Mouse (Mus musculus): ENCODE data around the gene Tpcn2. TPM values are rescaled to one million over a fixed set of nuclear protein-coding genes. Genes with fewer than 3 reads are reported as not detected.

The Tpcn2 gene
- polyA plus RNA-seq, 1 experiment from 2014 or later: 3.2 TPM

DNA sequence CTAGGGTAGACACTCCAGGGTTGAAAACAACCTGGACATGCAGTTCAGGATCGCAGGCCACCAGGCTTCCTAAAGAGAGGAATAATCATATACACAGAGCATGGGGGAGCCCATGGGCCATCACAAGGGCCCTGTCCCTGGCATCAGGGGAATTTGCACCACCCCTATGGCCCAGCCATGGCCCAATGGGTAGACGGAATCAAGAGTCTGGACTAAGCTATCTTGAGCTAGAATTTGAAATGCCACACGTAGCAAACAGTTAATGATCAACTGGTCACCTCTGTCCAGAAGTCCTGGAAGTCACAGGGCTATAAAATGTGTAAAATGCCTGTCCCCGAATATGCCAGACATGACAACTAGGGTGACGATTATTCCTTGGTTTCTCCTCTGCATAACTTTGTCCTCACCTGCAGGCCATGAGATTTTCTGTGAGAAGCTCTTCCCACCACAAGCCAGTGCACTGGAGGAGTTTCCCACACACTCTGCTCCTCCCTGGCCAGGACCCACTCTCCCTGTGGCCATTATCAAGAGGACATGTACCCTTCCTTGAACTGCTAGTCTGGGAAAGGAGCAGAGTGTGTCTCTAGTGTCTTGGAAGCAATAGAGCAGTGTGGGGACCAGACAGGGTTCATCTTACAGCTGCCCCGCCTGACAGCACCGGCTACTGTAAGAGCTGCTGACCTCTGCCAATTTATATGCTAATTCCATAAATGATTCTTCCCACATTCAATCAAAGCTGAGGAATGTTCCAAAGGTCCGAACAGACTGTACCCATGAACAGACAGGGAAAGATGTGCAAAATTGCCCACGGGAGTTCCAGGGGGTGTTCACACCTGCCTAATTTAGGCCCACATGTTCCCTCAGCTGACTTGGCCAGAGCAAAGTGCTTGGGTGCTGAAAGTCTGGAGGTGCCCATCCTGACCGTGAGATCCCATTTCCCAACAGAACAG, 48.7 kb downstream of the Tpcn2 start:
- WGBS: 80% methylated on average over 10 of the region's 10 CpGs
- Histone ChIP-seq H3K36me3 (no peaks in the 10 kb centered on the region), H3K4me2 (no peak overlapping the region), H3K9ac (replicated peaks) (no peak overlapping the region), H3K9me3 (replicated peaks) (no peaks in the 10 kb centered on the region), H3K27me3 (replicated peaks) (no peaks in the 10 kb centered on the region), H3K27ac (replicated peaks) (no peak overlapping the region), H3K4me1 (peaks cover 11% of the 10 kb centered on the region), H3K4me3 (replicated peaks) (no peak overlapping the region)
- ATAC-seq (ENCODE audit: low FRiP score): no peak

DNA sequence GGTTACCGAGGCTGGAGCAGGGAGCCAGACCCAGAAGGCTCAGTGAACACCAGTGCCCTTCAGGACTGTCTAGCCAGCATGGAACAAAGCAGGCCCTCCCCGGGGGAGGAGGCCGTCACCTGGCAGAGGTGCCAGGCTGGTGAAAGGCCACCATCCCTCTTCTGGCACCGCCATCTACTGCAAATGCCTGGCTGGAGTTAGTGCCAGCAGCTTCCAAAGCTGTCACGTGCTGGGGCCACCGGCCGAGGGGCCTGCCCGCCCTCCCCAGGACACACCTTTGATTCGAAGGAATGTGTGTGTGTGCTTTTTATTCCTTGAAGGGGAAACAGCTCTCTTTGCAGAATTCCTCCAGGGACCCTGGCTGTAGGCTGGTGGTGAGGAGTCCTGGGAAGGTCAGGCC, 52.2 kb downstream of the Tpcn2 start:
- 81% methylated on average over 9 of the region's 9 CpGs for WGBS
- no peak overlapping the region for H3K4me2 ChIP-seq
- no peaks in the 10 kb centered on the region for H3K9me3 ChIP-seq (replicated peaks)
- H3K27me3 ChIP-seq (replicated peaks): no peaks in the 10 kb centered on the region
- no peak for ATAC-seq (ENCODE audit: low FRiP score)
- H3K9ac ChIP-seq (replicated peaks): no peak overlapping the region
- no peaks in the 10 kb centered on the region for H3K36me3 ChIP-seq
- no peak overlapping the region for H3K27ac ChIP-seq (replicated peaks)
- H3K4me3 ChIP-seq (replicated peaks): no peak overlapping the region
- H3K4me1 ChIP-seq: no peaks in the 10 kb centered on the region

DNA sequence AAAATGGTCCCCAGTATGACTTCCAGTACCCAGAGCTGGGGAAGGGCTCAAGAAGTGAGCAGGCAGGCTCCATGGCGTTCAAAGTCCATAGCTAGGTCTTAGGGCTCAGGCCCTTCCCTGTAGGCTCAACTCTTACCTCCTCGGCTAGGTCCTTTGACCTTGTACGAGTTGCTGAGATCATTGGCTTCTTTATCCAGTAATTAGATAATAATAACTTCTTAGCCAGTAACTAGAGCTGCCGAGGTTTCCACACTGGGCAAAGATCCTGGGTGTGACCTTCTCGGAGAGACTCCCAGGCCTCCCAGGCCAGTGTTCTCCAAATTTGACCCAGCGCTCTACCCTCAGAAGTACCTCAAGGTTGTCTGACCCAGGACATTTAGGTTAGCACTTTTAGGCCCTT, 57.2 kb downstream of the Tpcn2 start:
- no peak overlapping the region for H3K4me2 ChIP-seq
- H3K4me3 ChIP-seq (replicated peaks): no peak overlapping the region
- WGBS: 95% methylated on average over 6 of the region's 6 CpGs

DNA sequence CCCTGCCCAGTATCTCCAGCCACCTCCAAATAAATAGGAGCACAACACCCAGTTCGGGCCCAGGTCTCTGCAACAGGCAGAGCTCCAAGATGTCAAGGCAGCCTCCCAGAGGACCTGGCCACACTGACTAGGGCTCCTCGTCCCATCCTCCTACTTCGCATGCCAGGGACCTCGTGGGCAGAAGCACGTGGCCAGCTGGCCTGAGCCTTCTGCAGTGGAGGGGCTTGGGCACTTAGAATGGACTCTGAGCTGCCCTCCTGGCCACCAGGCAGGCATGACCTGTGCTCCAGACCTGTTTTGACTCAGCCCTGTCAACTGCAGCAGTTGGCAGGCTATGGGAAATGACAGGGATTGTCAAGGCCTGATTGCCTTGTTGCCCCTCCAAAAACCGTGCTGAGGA, 58.2 kb downstream of the Tpcn2 start:
- ATAC-seq (ENCODE audit: low FRiP score): no peak
- WGBS: 85% methylated on average over 6 of the region's 6 CpGs
- no peaks in the 10 kb centered on the region for H3K9me3 ChIP-seq (replicated peaks)

More for the DNA sequence above, 57.2 kb downstream of the Tpcn2 start:
- H3K36me3 ChIP-seq: no peaks in the 10 kb centered on the region
- no peak overlapping the region for H3K9ac ChIP-seq (replicated peaks)
- no peaks in the 10 kb centered on the region for H3K4me1 ChIP-seq
- no peaks in the 10 kb centered on the region for H3K9me3 ChIP-seq (replicated peaks)
- H3K27ac ChIP-seq (replicated peaks): no peak overlapping the region
- H3K27me3 ChIP-seq (replicated peaks): no peaks in the 10 kb centered on the region
- ATAC-seq (ENCODE audit: low FRiP score): no peak

DNA sequence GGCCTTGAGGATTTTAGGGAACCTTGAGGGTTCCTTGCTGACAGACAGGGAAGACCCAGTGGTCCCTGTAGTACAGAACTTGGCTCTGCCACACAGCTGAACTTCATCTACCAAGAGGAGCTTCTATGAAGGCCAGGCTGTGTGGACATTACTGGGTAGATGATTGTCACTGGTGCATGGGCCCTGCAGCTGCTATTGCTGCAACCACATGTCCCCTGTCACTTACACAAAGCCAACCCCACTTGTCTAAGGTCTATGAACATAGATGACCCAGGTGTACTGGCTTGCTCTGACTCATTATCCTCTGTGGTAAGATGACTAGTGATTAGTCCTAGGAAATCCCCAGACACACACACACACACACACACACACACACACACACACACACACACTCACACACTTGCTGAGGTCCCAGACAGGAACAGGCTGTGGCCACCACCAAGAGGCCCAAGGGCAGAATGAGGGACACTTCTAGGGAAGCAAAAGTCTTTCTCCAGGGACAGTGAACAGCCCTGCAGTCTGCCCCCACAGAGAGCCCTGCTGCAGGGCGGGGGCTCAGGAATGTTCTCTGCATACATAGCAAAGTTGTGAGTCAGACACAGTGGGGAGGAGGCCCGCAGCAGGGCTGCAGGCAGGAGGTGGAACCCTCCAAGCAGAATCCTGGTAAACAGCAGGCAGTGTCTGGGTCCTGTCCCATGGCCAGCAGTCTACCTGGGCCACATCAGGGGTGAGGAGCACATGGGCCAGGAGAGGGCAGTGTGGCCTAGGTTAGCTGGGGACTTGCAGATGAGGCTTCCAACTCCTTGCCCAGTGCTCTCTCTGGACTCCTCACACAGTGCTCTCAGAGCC, 61.7 kb downstream of the Tpcn2 start:
- WGBS: 57% methylated on average over 2 of the region's 2 CpGs

More for the DNA sequence above, 58.2 kb downstream of the Tpcn2 start:
- Histone ChIP-seq H3K9ac (replicated peaks) (no peak overlapping the region), H3K4me2 (no peak overlapping the region), H3K36me3 (no peaks in the 10 kb centered on the region), H3K27ac (replicated peaks) (no peak overlapping the region), H3K4me3 (replicated peaks) (no peak overlapping the region), H3K27me3 (replicated peaks) (no peaks in the 10 kb centered on the region), H3K4me1 (no peaks in the 10 kb centered on the region)

DNA sequence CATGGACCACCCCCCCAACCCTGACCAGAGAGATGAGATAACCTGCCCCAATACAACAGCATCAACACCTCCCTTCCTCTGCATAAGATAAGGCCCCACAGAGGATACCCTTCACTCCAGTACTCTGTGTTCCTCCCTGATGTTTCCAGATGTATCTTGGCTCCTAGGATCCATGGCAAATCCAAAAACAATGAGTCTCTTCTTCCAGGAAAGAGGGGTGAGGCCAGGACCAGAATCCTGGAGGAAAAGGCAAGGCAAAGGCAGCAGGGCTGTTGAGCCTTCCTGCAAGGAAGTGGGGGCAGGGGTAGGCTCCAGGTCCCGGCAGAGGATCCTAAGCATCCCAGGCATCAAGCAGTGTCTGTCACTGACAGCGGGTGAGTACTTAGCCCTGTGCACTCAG, 62.5 kb downstream of the Tpcn2 start:
- 76% methylated on average over 2 of the region's 2 CpGs for WGBS
- H3K4me3 ChIP-seq (replicated peaks): no peak overlapping the region

More for the DNA sequence above, 61.7 kb downstream of the Tpcn2 start:
- H3K27me3 ChIP-seq (replicated peaks): no peaks in the 10 kb centered on the region
- H3K36me3 ChIP-seq: no peaks in the 10 kb centered on the region
- ATAC-seq (ENCODE audit: low FRiP score): no peak
- H3K9me3 ChIP-seq (replicated peaks): no peaks in the 10 kb centered on the region
- H3K9ac ChIP-seq (replicated peaks): no peak overlapping the region
- no peak overlapping the region for H3K27ac ChIP-seq (replicated peaks)
- no peaks in the 10 kb centered on the region for H3K4me1 ChIP-seq
- no peak overlapping the region for H3K4me3 ChIP-seq (replicated peaks)
- no peak overlapping the region for H3K4me2 ChIP-seq

DNA sequence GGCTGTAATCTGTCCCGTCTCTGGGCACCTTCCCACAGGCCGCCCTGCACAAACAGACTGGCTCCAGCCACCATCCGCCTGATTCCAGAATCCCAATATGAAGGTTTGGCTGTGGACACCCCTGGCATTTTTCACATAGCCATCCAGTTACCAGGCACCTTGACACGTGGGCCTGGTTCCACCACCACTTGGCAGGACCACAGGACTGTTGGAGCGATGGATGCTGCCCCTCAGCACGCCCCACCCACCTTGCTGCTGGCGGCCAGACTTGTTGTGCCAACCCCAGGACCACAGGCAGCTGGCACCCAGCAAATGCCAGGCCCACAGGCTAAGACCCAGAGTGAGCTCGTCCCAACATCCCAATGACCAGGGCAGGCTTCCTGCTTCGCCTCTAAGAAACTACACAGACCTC, 64.4 kb downstream of the Tpcn2 start:
- no peaks in the 10 kb centered on the region for H3K36me3 ChIP-seq
- H3K4me3 ChIP-seq (replicated peaks): no peak overlapping the region
- no peak overlapping the region for H3K27ac ChIP-seq (replicated peaks)
- WGBS: 79% methylated on average over 9 of the region's 9 CpGs
- no peaks in the 10 kb centered on the region for H3K4me1 ChIP-seq
- H3K9me3 ChIP-seq (replicated peaks): no peaks in the 10 kb centered on the region
- no peaks in the 10 kb centered on the region; the same call in 1 of the 2 replicates for H3K27me3 ChIP-seq (replicated peaks)
- no peak overlapping the region for H3K4me2 ChIP-seq
- no peak for ATAC-seq (ENCODE audit: low FRiP score)
- no peak overlapping the region for H3K9ac ChIP-seq (replicated peaks)

More for the DNA sequence above, 62.5 kb downstream of the Tpcn2 start:
- no peak overlapping the region for H3K4me2 ChIP-seq
- ATAC-seq (ENCODE audit: low FRiP score): no peak
- no peaks in the 10 kb centered on the region for H3K9me3 ChIP-seq (replicated peaks)
- no peak overlapping the region for H3K9ac ChIP-seq (replicated peaks)
- H3K27me3 ChIP-seq (replicated peaks): no peaks in the 10 kb centered on the region
- no peaks in the 10 kb centered on the region for H3K4me1 ChIP-seq
- no peak overlapping the region for H3K27ac ChIP-seq (replicated peaks)
- H3K36me3 ChIP-seq: no peaks in the 10 kb centered on the region

DNA sequence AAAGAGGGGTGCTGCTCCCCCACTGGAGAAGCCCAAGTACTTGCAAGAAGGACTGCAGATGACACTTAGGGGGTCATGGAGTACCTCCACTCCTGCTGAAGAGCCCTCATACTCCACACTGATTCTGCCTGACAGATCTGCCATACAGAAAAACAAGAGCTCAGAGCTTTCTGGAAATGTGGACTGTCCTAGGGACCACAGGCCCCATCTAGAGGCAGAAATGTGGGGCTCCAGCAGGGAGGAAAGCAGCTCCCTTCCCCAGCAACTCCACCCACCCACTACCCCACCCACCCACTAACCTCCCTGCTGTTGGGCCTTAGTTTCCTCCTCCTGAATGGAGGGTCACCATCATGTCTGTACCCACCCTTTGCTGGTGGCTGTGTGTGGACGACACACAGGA, 67.2 kb downstream of the Tpcn2 start:
- no peak for ATAC-seq (ENCODE audit: low FRiP score)
- Histone ChIP-seq H3K9me3 (replicated peaks) (no peaks in the 10 kb centered on the region), H3K4me1 (peaks cover 6% of the 10 kb centered on the region), H3K36me3 (no peaks in the 10 kb centered on the region), H3K4me2 (no peak overlapping the region), H3K9ac (replicated peaks) (no peak overlapping the region), H3K27me3 (replicated peaks) (no peaks in the 10 kb centered on the region; the same call in 1 of the 2 replicates), H3K27ac (replicated peaks) (no peak overlapping the region), H3K4me3 (replicated peaks) (no peak overlapping the region)
- 32% methylated on average over 1 of the region's 1 CpGs for WGBS

DNA sequence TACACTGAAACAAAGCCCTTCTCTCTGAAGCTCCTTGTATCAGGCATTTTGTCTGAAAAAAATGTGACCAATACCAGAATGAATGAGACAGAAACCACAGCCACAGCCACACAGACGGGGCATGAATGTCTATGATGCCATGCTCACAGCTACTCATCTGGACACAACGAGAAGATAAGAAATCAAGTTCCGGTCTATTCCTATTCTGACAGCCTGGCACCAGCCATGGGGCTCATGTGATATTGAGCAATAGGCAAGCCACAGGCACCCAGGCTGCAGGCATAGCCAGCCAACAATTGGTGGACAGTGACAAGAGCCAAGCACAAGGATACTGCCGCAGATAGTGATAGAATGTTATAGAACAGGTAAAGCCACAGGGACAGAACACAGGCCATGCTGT, 68.3 kb downstream of the Tpcn2 start:
- Histone ChIP-seq H3K9me3 (replicated peaks) (no peaks in the 10 kb centered on the region), H3K4me3 (replicated peaks) (no peak overlapping the region), H3K27me3 (replicated peaks) (no peaks in the 10 kb centered on the region; the same call in 1 of the 2 replicates), H3K36me3 (no peaks in the 10 kb centered on the region), H3K4me2 (no peak overlapping the region), H3K27ac (replicated peaks) (no peak overlapping the region), H3K9ac (replicated peaks) (no peak overlapping the region), H3K4me1 (peaks cover 8% of the 10 kb centered on the region)
- WGBS: 81% methylated on average over 4 of the region's 4 CpGs
- ATAC-seq (ENCODE audit: low FRiP score): no peak

DNA sequence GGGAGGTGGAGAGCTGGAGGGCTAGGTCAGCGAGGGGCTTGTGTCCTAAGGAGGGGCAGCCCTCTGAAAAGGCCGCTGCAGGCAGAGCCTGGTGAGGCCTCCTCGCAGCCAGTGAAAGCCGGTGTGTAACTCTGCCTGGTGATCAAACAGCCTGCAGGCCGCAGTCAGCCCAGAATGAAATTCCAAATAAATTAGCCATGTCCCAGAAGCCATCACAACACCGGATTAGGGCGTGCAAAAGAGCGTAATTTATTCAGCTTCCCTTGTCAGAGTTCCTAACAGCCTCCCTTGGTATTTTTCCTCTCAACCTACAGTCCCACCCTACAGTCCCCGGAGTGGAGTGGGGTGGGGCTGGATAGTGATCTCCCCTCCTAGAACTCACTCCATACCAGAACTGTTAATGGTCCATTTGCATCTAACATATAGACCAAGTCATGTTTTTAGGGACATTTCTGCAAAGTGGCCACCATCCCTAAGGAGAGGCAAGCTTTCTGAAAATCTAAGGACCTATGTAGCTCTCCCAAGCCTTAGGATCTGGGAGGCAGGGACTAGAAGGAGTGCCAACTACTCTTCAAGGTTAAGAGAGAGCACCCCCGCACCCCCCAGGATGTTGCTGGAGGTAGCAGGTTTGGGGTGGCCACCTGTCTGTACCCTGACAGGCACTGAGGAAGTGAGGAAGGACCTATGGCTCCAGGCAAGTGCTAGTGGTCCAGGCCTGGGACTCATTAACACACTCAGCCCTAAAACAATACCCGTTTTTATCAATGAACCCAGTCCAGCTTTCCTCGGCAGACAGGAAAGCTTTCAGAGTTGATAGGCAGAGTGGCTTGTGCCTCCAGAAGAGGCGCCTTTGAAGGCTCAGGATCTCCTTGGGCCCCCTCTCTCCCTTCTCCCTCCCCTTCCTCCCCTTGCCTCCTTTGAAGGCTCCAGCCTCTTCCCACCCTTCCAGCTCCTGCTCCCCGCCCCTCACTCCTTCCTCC, 71.8 kb downstream of the Tpcn2 start:
- 17% methylated on average over 14 of the region's 14 CpGs for WGBS
- peaks cover 12% of the 10 kb centered on the region for H3K4me1 ChIP-seq
- H3K4me3 ChIP-seq (replicated peaks): no peak overlapping the region
- H3K27ac ChIP-seq (replicated peaks): no peak overlapping the region
- H3K36me3 ChIP-seq: no peaks in the 10 kb centered on the region
- no peak; the same call in 1 of the 2 replicates for ATAC-seq (ENCODE audit: low FRiP score)
- H3K27me3 ChIP-seq (replicated peaks): no peaks in the 10 kb centered on the region; the same call in 1 of the 2 replicates
- no peak overlapping the region for H3K9ac ChIP-seq (replicated peaks)
- H3K9me3 ChIP-seq (replicated peaks): no peaks in the 10 kb centered on the region
- H3K4me2 ChIP-seq: no peak overlapping the region
